Mouse (Mus musculus): Measurements from ENCODE around the gene Cmya5.

The Cmya5 gene

DNA sequence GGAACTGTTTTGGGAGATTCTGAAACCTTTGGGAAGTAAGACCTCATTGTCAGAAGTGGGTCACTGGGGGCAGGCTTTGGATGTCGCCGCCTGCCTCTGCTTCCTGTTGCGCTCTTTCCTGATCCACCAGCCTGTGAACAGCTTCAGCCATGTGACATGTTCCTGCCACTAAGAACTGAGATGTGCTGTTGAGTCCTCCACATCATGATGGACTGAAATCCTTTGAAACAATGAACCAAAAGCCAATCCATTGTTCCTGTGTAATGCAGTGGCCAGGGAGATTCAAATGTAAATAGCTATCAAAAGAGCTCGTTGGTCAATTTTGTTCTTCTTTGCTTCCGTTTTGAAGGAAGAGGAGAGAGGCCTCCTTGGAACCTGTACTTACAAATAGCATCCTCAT is 151.7 kb downstream of the Cmya5 start:
- no peak for DNase-seq (ENCODE audit: low read depth, low spot score)

All from CD4-positive helper T cell, adult 2 months (primary cell).